Mouse (Mus musculus) thymus, postnatal 36 days (tissue): ENCODE data around the gene Notch2.

Experiments used
- DNase-seq, 2 experiments: peaks; one replicate each; pipeline ENCODE4 v3.0.0; 2022; ENCODE audit warnings: mixed read lengths in 2 of 2

The Notch2 gene

DNA sequence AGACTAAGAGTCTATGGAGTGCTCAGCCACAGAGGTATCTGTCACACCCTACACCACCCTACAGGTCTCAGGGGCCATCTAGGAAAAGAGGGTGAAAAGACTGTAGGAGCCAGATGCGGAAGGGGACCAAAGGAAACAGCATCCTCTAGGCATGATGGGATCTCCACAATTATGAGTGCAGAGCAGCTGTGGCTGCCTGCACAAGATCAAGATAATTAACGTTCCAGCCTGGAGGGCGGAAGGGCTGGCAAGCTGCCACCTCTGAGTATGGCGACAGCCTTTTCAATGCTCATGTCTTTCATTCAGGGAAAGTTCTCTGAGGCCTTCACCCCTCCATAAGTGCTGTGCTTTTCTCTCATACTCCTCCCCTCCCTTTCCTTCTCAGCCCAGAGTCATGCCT, 146.0 kb downstream of the Notch2 start:
- DNase-seq, result no peak

DNA sequence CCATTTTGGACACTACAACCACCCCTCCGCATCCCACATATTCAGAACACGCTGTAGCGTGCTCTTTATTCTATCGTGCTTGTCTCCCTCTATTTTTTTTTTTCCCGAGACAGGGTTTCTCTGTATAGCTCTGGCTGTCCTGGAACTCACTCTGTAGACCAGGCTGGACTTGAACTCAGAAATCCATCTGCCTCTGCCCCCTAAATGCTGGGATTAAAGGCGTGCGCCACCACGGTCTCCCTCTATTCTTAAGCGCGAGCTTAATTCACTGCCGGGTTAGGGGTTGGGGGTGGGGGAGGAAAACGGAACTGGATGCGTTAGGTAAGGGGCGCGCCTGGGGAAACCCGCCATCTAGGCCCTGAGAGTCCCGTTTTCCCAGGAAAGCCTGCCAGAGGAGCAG, 147.0 kb downstream of the Notch2 start, which contains the start of gene Adam30:
Gene Adam30, plus strand, starts transcription at position 301 of the 400 bp plus-strand sequence.
- DNase-seq, result no peak

DNA sequence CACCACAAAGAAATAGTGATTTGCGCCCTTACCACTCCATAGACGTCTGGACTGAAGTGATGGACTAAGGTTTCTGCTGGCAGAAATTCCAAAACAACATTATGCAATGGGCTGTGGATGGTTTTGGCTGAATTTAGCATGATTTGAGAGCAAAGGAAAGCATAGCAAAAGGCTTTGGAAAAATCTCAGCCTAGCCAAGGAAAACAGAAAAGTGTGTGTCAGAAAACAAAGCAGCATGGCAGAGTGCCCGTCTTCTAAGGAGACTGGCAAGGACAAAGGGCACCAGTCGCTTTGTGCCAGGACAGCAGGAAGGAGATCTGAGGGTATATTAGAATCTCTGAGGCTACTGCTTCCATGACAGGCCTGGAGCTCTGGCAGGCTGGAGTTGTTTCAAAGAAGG, 165.0 kb downstream of the Notch2 start:
- no peak for DNase-seq

DNA sequence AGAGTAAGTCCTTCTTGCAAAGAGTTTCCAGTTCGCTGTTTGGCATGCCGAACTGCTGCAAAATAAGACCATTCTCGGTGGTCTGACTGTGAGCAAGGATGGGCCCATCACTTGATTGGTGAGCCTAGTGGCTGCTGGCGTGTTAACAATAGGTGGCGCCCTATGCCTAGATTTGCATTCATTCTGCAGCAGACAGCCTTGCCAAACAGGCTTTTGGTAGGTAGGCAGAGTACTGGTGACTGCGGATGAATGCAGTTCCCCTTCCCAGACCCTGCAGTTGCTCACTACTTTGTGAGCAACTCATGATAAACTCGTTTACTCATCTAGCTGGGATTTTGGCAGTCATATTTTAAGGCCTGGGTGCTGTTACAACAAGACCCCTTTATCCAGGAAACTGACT, 167.5 kb downstream of the Notch2 start:
- DNase-seq, result peak in 1 of 2 experiments; percentile 11

DNA sequence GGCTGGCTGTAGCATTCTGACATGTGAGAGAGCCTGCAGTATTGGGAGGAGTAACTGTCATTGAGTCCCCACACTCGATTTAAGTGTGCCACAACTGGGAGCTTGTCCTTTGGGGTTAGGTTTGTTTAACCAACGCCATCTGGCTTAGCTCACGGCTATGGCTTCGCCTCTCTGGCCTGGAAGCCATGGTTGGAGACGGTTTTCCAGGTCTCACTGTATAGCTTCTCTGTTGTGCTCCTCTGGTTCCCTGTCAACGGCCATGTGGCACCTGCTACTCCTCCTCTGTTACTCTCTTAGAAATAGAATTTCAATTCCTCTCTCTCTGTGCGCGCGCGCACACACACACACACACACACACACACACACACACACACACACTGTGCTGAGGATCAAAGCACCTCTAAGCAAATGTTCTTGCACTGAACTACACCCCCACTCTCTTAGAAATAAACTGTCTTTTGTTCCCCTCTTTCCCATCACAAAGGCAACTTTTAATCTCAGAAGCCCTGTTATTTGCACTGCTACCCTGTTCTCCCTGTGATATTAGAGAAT, 171.9 kb downstream of the Notch2 start:
- DNase-seq, result no peak

DNA sequence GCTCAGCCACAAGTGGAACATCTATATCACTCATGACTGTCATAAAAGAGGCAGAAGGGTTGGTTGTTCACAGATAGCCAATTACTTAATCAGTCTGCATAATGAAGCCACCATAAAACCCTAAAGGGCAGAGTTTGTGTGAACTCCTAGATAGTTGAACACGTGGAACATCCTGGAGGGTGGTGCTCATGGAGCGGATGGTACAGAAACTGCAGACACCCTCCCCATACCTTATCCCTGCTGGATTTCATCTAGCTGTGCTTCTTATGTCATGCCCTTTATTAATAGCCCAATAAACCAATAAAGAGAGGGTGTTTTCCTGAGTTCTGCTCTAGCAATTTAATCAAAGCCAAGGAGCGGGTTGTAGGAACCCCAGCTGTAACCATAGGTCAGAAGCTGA, 174.4 kb downstream of the Notch2 start:
- no peak for DNase-seq

DNA sequence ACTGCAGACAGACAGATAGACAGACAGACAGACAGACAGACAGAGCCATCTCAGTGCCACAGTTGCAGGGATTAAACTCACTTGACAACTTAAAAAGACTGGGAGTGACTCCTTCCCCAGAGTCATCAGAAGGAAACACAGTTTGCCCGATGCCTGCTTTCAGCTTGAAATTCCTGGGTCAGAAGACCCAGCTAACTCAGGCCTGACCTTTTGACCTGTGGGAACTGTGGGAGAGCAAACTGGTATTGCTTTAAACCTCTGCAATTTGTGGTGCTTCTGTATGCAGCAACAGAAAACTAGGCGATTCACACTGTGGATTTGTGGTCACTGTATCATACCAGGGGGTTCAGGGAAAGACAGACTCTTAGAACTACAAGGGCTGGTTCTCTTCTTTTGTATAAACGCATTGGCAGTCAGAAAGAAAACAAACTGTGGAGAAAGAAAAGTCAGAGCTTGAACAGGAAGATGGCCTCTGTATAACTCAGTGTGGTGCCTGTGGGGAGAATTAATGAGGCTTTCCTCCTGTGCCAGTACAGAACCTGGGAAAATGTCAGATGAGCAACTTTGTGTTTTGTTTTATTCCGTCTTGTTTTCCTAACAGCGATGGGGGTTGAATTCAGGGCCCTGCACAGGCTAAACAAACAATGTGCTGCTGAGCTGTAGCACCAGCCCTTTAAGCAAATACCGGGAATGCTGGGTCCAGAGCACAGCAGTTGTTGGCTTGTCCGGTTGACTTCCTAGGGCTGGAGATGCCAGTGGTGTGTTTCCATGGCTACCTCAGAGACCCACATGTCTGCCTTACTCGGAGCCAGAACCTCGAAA, 184.6 kb downstream of the Notch2 start:
- no peak for DNase-seq

DNA sequence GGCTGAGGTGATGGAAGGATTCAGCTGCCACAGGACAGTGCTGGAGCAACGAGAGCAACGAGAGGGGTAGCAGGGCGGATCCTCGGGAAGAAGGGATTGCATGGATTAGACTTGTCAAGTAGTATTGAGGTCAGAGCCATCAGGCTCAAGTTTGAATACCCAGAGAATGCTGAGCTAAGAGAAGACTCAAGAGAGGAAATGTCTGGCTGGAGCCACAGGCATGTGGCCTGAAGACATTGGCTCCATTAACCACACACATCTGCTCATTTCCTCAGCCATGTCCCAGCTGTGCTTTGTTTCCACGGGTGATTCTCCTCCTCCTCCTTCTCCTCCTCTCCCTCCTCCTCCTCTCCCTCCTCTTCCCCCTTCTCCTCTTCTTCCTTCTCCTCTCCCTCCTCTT, 186.4 kb downstream of the Notch2 start:
- DNase-seq, result no peak
